Mouse (Mus musculus): ENCODE measurements around the gene Zfp52. TPM values are rescaled to one million over a fixed set of nuclear protein-coding genes. Genes with fewer than 3 reads are reported as not detected.

The Zfp52 gene
- polyA plus RNA-seq, 1 experiment = 1.1 TPM

DNA sequence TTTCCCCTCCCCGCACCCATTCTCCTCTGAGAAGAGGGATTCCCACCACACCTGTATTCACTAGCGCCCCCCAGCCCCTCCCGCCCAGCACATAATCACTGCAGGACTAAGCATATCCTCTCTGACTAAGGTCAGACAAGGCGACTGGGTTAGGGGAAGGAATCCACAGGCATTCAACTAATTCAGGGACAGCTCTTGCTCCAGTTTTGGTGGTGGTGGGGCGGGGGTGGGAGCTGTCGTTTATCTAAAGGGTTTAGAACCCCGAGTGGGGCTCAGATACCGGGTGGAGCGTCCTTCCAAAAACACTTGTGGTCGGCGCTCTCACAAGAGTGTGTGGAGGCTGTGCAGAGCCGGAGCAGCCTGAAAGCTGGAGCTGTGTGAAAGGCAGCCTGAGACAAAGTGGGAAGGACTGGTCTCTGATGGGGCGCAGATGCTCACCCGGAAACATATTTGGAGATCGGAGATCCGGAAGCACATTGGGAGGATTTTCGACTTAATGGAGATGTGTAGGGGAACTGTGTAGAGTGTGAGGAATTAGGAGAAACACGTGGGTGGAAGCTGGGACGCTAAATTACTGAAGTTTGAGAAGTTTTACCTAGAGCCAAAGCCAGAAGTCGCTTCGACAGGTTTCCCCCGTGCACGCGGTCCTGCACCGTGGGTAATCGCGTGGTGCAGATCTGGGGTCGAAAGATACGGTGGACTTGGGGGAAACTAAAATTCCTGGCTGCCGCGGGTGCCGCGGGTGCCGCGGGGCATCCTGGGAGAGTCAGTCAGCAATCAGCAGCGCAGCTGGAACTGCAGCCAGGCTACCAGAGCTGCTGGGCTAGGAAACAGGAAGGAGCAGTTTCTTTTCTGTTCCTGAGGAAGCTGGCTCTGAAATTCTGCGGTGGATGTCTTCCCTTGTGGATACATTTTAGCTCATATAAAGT is 18.9 kb upstream of the Zfp52 start:
- TF ChIP-seq FLI1 (IDR thresholded peaks at IDR 0.05; ENCODE audit: low read length) = no peak
- no peak for TF ChIP-seq GATA1 (IDR thresholded peaks at IDR 0.05; ENCODE audit: borderline replicate concordance, low read length)
- Histone ChIP-seq H3K27me3 (replicated peaks) (no peaks in the 10 kb centered on the region), H3K4me1 (peaks cover 14% of the 10 kb centered on the region), H3K4me3 (replicated peaks) (peak overlapping the region; percentile 93), H3K9me3 (peaks cover 6% of the 10 kb centered on the region), H3K36me3 (replicated peaks; ENCODE audit: low read length) (peaks cover 12% of the 10 kb centered on the region)

DNA sequence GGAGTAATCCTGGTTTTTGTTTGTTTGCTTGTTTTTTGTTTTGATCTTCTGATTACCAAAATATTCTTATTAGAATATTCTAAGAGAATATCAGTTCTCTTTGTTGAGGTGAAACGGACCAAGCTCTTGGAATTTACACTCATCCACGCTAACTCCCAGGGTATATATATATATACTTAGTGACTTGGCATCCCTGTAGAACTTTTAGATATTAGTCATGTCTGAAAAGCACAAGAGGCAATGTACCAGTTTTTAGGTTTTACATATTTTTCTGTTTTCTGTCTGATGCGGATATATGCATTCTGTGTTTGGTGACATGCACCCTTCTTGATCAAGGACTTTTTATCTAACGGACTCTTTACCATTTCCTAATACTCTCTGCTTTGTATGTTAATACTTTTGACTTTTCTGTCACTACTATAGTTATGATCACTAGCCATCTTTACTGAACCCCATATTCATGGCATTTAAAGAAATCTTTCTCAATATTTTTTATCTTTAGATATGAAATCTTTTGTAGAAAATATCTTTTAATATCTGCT is 18.1 kb upstream of the Zfp52 start:
- peaks cover 2% of the 10 kb centered on the region for H3K9me3 ChIP-seq
- no peaks in the 10 kb centered on the region for H3K27me3 ChIP-seq (replicated peaks)
- peaks cover 5% of the 10 kb centered on the region for H3K36me3 ChIP-seq (replicated peaks; ENCODE audit: low read length)
- TF ChIP-seq FLI1 (IDR thresholded peaks at IDR 0.05; ENCODE audit: low read length) (no peak), GATA1 (IDR thresholded peaks at IDR 0.05; ENCODE audit: borderline replicate concordance, low read length) (no peak)
- peaks cover 14% of the 10 kb centered on the region for H3K4me1 ChIP-seq
- peak overlapping the region; percentile 93 for H3K4me3 ChIP-seq (replicated peaks)

GRCm38 (mm10) chr17:21526270-21526669 is 9.1 kb upstream of the Zfp52 start:
- Histone ChIP-seq H3K9me3 (no peaks in the 10 kb centered on the region), H3K4me3 (replicated peaks) (no peak overlapping the region), H3K4me1 (peaks cover 3% of the 10 kb centered on the region; the same call in 1 of the 2 replicates), H3K27me3 (replicated peaks) (no peaks in the 10 kb centered on the region), H3K36me3 (replicated peaks; ENCODE audit: low read length) (peaks cover 4% of the 10 kb centered on the region)
- TF ChIP-seq GATA1 (IDR thresholded peaks at IDR 0.05; ENCODE audit: borderline replicate concordance, low read length) (no peak), FLI1 (IDR thresholded peaks at IDR 0.05; ENCODE audit: low read length) (no peak)

DNA sequence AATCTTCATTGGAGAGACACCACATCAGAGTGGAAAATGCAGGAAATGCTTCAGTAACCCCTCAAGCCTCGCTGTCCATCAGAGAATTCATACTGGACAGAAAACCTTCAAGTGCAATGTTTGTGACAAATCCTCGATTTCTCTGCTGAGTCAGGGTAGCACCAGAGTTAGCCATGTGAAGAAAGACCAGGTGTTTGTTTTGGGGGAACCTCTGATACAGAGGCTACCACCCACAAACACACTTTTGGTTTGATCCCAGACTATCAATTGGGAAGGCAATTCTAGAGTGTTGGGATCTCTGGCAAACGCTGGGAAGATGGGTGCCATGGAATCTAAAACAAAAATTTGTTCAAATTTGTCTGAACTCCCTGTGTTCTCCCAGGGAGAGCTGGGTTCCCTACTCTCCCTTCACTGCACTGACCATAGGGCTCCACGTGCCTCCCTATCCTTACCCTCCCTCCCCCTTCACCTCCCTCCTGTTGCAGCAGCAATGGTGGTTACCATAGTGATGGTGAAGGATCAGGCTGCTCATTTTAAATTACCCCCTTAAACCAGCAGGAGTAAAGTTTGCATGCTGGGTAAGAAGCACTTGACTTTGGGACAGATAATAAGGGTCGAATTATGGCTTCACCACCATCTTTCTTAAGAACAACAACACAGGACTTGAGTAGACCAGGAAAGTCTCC is 4.6 kb upstream of the Zfp52 start:
- peaks cover 4% of the 10 kb centered on the region for H3K36me3 ChIP-seq (replicated peaks; ENCODE audit: low read length)
- H3K4me1 ChIP-seq = peaks cover 39% of the 10 kb centered on the region
- no peaks in the 10 kb centered on the region for H3K27me3 ChIP-seq (replicated peaks)
- TF ChIP-seq FLI1 (IDR thresholded peaks at IDR 0.05; ENCODE audit: low read length) (no peak), GATA1 (IDR thresholded peaks at IDR 0.05; ENCODE audit: borderline replicate concordance, low read length) (no peak)
- no peak overlapping the region for H3K4me3 ChIP-seq (replicated peaks)
- no peaks in the 10 kb centered on the region for H3K9me3 ChIP-seq

- Histone ChIP-seq H3K9me3 (no peaks in the 10 kb centered on the region), H3K36me3 (replicated peaks; ENCODE audit: low read length) (peaks cover 4% of the 10 kb centered on the region), H3K27me3 (replicated peaks) (no peaks in the 10 kb centered on the region), H3K4me3 (replicated peaks) (no peak overlapping the region), H3K4me1 (peaks cover 41% of the 10 kb centered on the region)
- no peak for TF ChIP-seq FLI1 (IDR thresholded peaks at IDR 0.05; ENCODE audit: low read length)
- TF ChIP-seq GATA1 (IDR thresholded peaks at IDR 0.05; ENCODE audit: borderline replicate concordance, low read length) = no peak
Observed at GRCm38 (mm10) chr17:21531621-21532020, 3.7 kb upstream of the Zfp52 start.

DNA sequence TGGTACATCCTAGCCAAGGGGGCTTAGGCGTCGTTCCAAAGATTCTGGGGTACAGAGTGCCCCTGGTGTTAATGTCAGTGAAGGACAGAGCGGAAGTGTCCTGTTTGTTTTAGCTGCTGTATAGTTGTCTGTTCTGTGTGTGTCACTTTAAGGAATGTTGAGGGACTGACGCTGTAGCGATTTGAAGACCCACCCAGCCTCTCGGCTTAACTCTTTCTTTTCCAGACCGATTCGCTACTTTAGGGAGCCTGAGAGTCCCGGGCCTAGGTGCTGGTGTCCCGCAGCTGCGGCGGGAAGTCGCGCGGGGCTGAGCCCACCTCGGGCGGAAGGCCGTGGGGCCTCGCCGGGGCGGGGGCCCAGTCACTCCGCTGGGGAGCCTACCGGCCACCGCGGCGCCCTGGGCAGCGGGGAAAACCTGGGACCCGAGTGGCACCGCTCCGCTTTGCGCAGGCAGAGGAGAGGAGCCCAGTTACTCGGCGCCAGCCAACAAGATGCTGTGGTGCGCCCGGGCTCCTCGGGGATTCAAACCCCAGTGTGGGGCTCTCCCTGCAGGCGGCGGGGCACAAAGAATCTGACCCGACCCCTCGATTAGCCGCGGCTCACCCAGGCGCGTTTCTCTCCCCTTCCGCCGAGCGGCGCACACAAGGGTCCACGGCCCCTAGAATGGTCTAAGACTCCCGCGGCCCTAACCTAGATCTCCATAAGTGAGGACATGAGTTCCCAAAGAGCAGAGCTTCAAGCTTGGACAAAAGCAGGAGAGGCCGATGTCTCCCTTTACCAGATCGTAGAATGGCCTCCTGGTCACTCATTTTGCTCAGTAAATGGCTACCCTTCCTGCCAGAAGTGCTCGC is 3.0 kb upstream of the Zfp52 start:
- H3K9me3 ChIP-seq = no peaks in the 10 kb centered on the region
- H3K4me1 ChIP-seq = peaks cover 46% of the 10 kb centered on the region
- no peaks in the 10 kb centered on the region for H3K27me3 ChIP-seq (replicated peaks)
- H3K4me3 ChIP-seq (replicated peaks) = peak overlapping the region; percentile 91
- TF ChIP-seq GATA1 (IDR thresholded peaks at IDR 0.05; ENCODE audit: borderline replicate concordance, low read length) (no peak), FLI1 (IDR thresholded peaks at IDR 0.05; ENCODE audit: low read length) (no peak)
- H3K36me3 ChIP-seq (replicated peaks; ENCODE audit: low read length) = peaks cover 5% of the 10 kb centered on the region

- TF ChIP-seq GATA1 (IDR thresholded peaks at IDR 0.05; ENCODE audit: borderline replicate concordance, low read length) (no peak), FLI1 (IDR thresholded peaks at IDR 0.05; ENCODE audit: low read length) (no peak)
- H3K4me3 ChIP-seq (replicated peaks) = no peak overlapping the region
- peaks cover 48% of the 10 kb centered on the region for H3K4me1 ChIP-seq
- no peaks in the 10 kb centered on the region for H3K27me3 ChIP-seq (replicated peaks)
- no peaks in the 10 kb centered on the region for H3K9me3 ChIP-seq
- H3K36me3 ChIP-seq (replicated peaks; ENCODE audit: low read length) = peaks cover 16% of the 10 kb centered on the region
Observed at GRCm38 (mm10) chr17:21533961-21534360, 1.4 kb upstream of the Zfp52 start.

DNA sequence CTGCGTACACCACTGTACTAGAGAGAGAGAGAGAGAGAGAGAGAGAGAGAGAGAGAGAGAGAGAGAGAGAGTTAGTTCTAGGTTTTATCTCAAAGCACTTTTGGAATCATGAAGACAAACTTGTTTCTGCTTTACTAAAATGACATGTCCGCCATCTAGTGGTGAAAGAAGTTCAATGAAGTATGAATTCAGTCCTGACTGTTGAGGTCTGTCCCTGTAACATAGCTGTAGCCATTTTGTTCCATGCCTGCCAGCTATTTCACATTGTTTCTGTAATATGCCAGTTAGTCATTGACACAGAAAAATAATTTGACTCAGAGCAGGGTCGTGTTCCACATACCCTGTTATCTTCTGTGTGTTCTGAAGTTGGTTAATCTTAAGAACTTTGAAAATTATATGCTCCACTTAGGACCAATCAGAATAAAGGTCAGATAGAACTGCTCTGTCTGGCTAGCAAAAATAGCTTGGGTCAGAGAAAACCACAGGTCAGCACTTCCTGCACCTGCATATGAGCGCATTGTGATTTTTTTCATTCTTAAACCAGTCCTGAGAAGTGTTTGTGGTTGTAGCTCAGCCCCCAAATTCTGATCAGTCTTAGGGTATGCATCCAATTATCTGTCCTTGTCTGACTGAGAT is 761 bp upstream of the Zfp52 start:
- TF ChIP-seq GATA1 (IDR thresholded peaks at IDR 0.05; ENCODE audit: borderline replicate concordance, low read length) (no peak), FLI1 (IDR thresholded peaks at IDR 0.05; ENCODE audit: low read length) (no peak)
- H3K36me3 ChIP-seq (replicated peaks; ENCODE audit: low read length) = peaks cover 22% of the 10 kb centered on the region

GRCm38 (mm10) chr17:21536096-21536495 is 757 bp downstream of the Zfp52 start:
- TF ChIP-seq FLI1 (IDR thresholded peaks at IDR 0.05; ENCODE audit: low read length) = no peak
- no peak for TF ChIP-seq GATA1 (IDR thresholded peaks at IDR 0.05; ENCODE audit: borderline replicate concordance, low read length)
- H3K9me3 ChIP-seq = no peaks in the 10 kb centered on the region
- H3K27me3 ChIP-seq (replicated peaks) = no peaks in the 10 kb centered on the region
- peaks cover 33% of the 10 kb centered on the region for H3K36me3 ChIP-seq (replicated peaks; ENCODE audit: low read length)
- peaks cover 44% of the 10 kb centered on the region for H3K4me1 ChIP-seq
- peak overlapping the region; percentile 95 for H3K4me3 ChIP-seq (replicated peaks)

More for the DNA sequence above, 761 bp upstream of the Zfp52 start:
- Histone ChIP-seq H3K4me1 (peaks cover 48% of the 10 kb centered on the region), H3K27me3 (replicated peaks) (no peaks in the 10 kb centered on the region), H3K4me3 (replicated peaks) (peak overlapping the region; percentile 95), H3K9me3 (no peaks in the 10 kb centered on the region)
